Mouse (Mus musculus) midbrain, embryonic 10.5 days (tissue): ENCODE results near the gene Neurl2. TPM values are rescaled to one million over a fixed set of nuclear protein-coding genes. Genes with fewer than 3 reads are reported as not detected.

Experiments used
- DNase-seq: peaks from one replicate; pipeline ENCODE4 v3.0.0-alpha.2; 2017; ENCODE audit warnings: low spot score
- H3K27ac ChIP-seq: fragments of 300-500 bp; sonication (generic); replicated peaks from 2 replicates; pipeline ENCODE4 v1.5.1; 2016; ENCODE audit warnings: mild to moderate bottlenecking
- H3K27me3 ChIP-seq: fragments of 300-500 bp; sonication (generic); 2 replicates; pipeline ENCODE4 v1.6.1; 2016; ENCODE audit warnings: low read depth, mild to moderate bottlenecking; ENCODE audit not compliant: poor library complexity, severe bottlenecking
- H3K36me3 ChIP-seq: fragments of 300-500 bp; sonication (generic); 2 replicates; pipeline ENCODE4 v1.6.1; 2016; ENCODE audit warnings: mild to moderate bottlenecking, moderate library complexity
- H3K4me1 ChIP-seq: fragments of 300-500 bp; sonication (generic); 2 replicates; pipeline ENCODE4 v1.6.1; 2016
- H3K4me3 ChIP-seq: fragments of 300-500 bp; sonication (generic); 2 replicates; pipeline ENCODE4 v1.5.1; 2016; ENCODE audit warnings: mild to moderate bottlenecking, moderate library complexity
- H3K9me3 ChIP-seq: fragments of 300-500 bp; sonication (generic); replicated peaks from 2 replicates; pipeline ENCODE4 v1.6.1; 2016; ENCODE audit warnings: mild to moderate bottlenecking
- WGBS: fragments of 180-500 bp; shearing (Covaris S2); methylation state at CpG from one replicate; pipeline ENCODE4 v1.1.7; 2016; 5-methylcytosine and 5-hydroxymethylcytosine counted together
- polyA plus RNA-seq: library from polyadenylated mRNA; unstranded; fragments of >200 nt; fragmentation: Nextera tagmentation; extraction: Ambion mirVana; gene quantifications from 2 replicates; pipeline ENCODE4 v1.2.1, GENCODE M21; 2016

Neurl2 gene
- polyA plus RNA-seq, 1 experiment from 2014 or later = 3.8 TPM

DNA sequence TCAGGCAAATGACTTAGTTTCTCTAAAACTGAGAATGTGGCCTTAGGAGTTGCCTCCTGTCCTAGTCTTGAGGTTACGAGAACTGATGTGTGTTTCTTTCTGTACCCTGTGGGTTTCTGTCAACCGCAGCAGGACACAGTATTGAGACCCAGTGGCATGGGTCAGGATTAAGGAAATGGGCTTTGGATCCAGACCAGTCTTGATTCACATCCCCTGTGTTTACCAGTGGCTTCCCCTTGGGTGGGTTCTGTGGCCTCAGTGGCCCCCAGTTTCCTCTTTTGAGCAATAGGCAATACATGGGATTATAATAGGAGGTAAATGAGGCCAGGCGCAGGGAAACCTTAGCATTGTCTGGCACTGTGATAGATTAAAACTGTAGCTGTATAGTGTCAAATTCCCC, 46.2 kb downstream of the Neurl2 start:
- Histone ChIP-seq H3K27ac (no peak overlapping the region), H3K4me1 (peaks cover 34% of the 10 kb centered on the region), H3K4me3 (peak overlapping the region; percentile 77; the same call in 1 of the 2 replicates), H3K36me3 (peaks cover 33% of the 10 kb centered on the region), H3K9me3 (no peaks in the 10 kb centered on the region), H3K27me3 (peaks cover 13% of the 10 kb centered on the region; the same call in 1 of the 2 replicates)
- no peak for DNase-seq
- WGBS = 91% methylated on average over 3 of the region's 3 CpGs

GRCm38 (mm10) chr2:164786388-164786885, 46.8 kb downstream of the Neurl2 start:
- WGBS = 14% methylated on average over 15 of the region's 15 CpGs
- peaks cover 27% of the 10 kb centered on the region for H3K36me3 ChIP-seq

GRCm38 (mm10) chr2:164785481-164786387, 47.5 kb downstream of the Neurl2 start, which contains the start of gene Snx21:
Snx21 (plus strand) TSS chr2:164785823.
- Histone ChIP-seq H3K27ac (peak within 1 kb of the TSS; percentile 88), H3K36me3 (peaks cover 20% of the 10 kb centered on the region), H3K4me3 (peak within 1 kb of the TSS; percentile 77), H3K27me3 (peaks cover 13% of the 10 kb centered on the region; the same call in 1 of the 2 replicates), H3K9me3 (no peaks in the 10 kb centered on the region), H3K4me1 (peaks cover 34% of the 10 kb centered on the region)
- DNase-seq = peak; percentile 87
- WGBS = under 1% methylated on average over 89 of the region's 89 CpGs

More at GRCm38 (mm10) chr2:164786388-164786885, 46.8 kb downstream of the Neurl2 start:
- Histone ChIP-seq H3K9me3 (no peaks in the 10 kb centered on the region), H3K4me3 (peak overlapping the region; percentile 77), H3K4me1 (peaks cover 34% of the 10 kb centered on the region), H3K27ac (peak overlapping the region; percentile 88), H3K27me3 (peaks cover 13% of the 10 kb centered on the region; the same call in 1 of the 2 replicates)
- DNase-seq = no peak

DNA sequence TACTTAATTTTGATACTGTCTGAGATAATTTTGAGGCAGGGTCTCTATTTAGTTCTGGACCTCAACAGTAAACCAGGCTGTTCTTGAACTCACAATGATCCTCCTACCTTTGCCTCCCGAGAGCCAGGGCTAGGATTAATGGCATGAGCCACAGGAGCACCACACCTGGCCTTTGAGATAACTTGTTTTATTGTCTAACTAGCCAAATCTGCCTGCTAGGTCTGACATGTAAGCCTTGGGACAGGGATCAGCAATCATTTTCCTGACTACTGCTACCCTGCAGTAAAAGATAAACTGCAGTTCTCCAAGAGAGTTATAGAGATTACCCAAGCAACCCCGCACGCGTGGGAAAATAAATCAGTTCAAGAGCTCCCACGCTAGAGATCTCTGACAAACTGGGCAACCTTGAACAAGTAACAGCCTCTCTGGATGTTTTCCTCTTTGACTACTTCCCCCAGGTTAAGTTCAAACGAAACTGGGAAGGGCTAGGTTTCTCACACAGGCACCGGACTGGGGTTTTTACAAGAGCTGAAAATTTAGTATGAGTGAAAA, 48.3 kb downstream of the Neurl2 start:
- Histone ChIP-seq H3K27me3 (peaks cover 13% of the 10 kb centered on the region; the same call in 1 of the 2 replicates), H3K4me3 (peak overlapping the region; percentile 77), H3K27ac (peak overlapping the region; percentile 88), H3K4me1 (peaks cover 34% of the 10 kb centered on the region), H3K9me3 (no peaks in the 10 kb centered on the region), H3K36me3 (peaks cover 14% of the 10 kb centered on the region)
- WGBS = 20% methylated on average over 7 of the region's 7 CpGs
- DNase-seq = no peak

DNA sequence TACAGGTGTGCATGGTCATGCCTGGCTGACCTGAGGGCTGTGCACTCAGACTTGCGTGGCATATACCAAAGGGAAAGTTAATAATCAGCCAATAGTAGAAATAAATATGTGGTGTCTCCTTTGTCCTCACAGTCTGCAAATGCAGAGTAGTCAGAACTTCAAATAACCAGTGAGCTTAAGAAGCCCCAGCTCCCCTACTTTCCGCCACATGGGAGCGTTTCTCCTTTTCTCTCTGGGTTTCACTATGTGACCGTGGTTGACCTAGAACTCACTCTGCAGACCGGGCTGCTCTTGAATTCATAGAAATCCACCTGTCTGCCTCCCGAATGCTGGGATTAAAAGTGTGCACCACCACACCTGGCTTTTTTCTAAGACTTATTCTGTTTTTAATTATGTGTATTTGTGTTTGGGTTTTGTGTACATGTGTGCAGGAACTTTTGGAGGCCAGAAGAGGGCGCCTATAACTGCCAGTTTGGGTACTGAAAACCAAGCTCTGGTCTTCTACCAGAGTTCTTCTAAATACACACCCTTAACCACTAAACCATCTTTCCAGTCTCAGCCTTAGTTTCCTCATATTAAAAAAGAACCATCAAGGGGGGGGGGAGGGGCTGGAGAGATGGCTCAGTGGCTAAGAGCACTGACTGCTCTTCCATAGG, 49.2 kb downstream of the Neurl2 start:
- Histone ChIP-seq H3K36me3 (peaks cover 9% of the 10 kb centered on the region), H3K27ac (no peak overlapping the region), H3K4me3 (no peak overlapping the region), H3K27me3 (peaks cover 13% of the 10 kb centered on the region; the same call in 1 of the 2 replicates), H3K4me1 (peaks cover 34% of the 10 kb centered on the region), H3K9me3 (no peaks in the 10 kb centered on the region)
- 75% methylated on average over 7 of the region's 7 CpGs for WGBS
- no peak for DNase-seq

- no peaks in the 10 kb centered on the region for H3K36me3 ChIP-seq
- no peak for DNase-seq
- H3K27me3 ChIP-seq = peaks cover 10% of the 10 kb centered on the region; the same call in 1 of the 2 replicates
- whole genome bisulfite sequencing = 75% methylated on average over 4 of the region's 4 CpGs
- H3K27ac ChIP-seq = no peak overlapping the region
- peaks cover 23% of the 10 kb centered on the region for H3K4me1 ChIP-seq
- no peak overlapping the region for H3K4me3 ChIP-seq
- H3K9me3 ChIP-seq = no peaks in the 10 kb centered on the region
Measured at GRCm38 (mm10) chr2:164781876-164782275, 51.4 kb downstream of the Neurl2 start.

Other genes starting within 250 kb of the Neurl2 start
- gene Wfdc6a, start 248.0 kb downstream of the Neurl2 start, polyA plus RNA-seq = not detected in 2 replicates
- not detected in 2 replicates for gene Eppin, start 239.9 kb downstream of the Neurl2 start, polyA plus RNA-seq
- gene Wfdc6b, start 219.9 kb downstream of the Neurl2 start, polyA plus RNA-seq = not detected in 2 replicates
- not detected in 2 replicates for gene Wfdc8, start 219.8 kb downstream of the Neurl2 start, polyA plus RNA-seq
- gene Wfdc16, start 194.7 kb downstream of the Neurl2 start, polyA plus RNA-seq = not detected in 2 replicates
- not detected in 2 replicates for gene Wfdc10, start 177.4 kb downstream of the Neurl2 start, polyA plus RNA-seq
- gene Wfdc9, start 176.9 kb downstream of the Neurl2 start, polyA plus RNA-seq = not detected in 2 replicates
- not detected in 2 replicates for gene Wfdc11, start 159.4 kb downstream of the Neurl2 start, polyA plus RNA-seq
- gene Wfdc13, start 148.3 kb downstream of the Neurl2 start, polyA plus RNA-seq = not detected in 2 replicates
- gene Spint4, start 135.0 kb downstream of the Neurl2 start, polyA plus RNA-seq = not detected in 2 replicates
- not detected in 2 replicates for gene Spint5, start 118.2 kb downstream of the Neurl2 start, polyA plus RNA-seq
- 0.94 and 1.2 TPM in 2 replicates for gene Wfdc3, start 87.5 kb downstream of the Neurl2 start, polyA plus RNA-seq
- gene Dnttip1, start 87.5 kb downstream of the Neurl2 start, polyA plus RNA-seq = 80.1 and 80.2 TPM in 2 replicates
- 575 and 639 TPM in 2 replicates for gene Ube2c, start 63.6 kb downstream of the Neurl2 start, polyA plus RNA-seq
- gene Tnnc2, start 53.5 kb downstream of the Neurl2 start, polyA plus RNA-seq = not detected in 2 replicates
- gene Snx21, start 47.6 kb downstream of the Neurl2 start, polyA plus RNA-seq = 12.0 and 12.3 TPM in 2 replicates
- gene Acot8, start 28.6 kb downstream of the Neurl2 start, polyA plus RNA-seq = 14.9 and 15.3 TPM in 2 replicates
- gene Zswim3, start 28.4 kb downstream of the Neurl2 start, polyA plus RNA-seq = 9.7 and 11.6 TPM in 2 replicates
- gene Zswim1, start 10.8 kb downstream of the Neurl2 start, polyA plus RNA-seq = 24.7 and 25.3 TPM in 2 replicates
- gene Spata25, start 4.9 kb downstream of the Neurl2 start, polyA plus RNA-seq = 0.17 TPM in 1 of 2 replicates, not detected in the other
- 85.7 and 98.2 TPM in 2 replicates for gene Ctsa, start 583 bp downstream of the Neurl2 start, polyA plus RNA-seq
- gene Pltp, start 24.3 kb upstream of the Neurl2 start, polyA plus RNA-seq = 67.9 and 86.2 TPM in 2 replicates
- gene Pcif1, start 45.8 kb upstream of the Neurl2 start, polyA plus RNA-seq = 73.8 and 93.8 TPM in 2 replicates
- gene Zfp335, start 78.3 kb upstream of the Neurl2 start, polyA plus RNA-seq = 14.1 and 17.1 TPM in 2 replicates
- 0.39 and 0.97 TPM in 2 replicates for gene Mmp9, start 107.3 kb upstream of the Neurl2 start, polyA plus RNA-seq
- gene Slc12a5, start 127.3 kb upstream of the Neurl2 start, polyA plus RNA-seq = 0.99 and 2.1 TPM in 2 replicates
- gene Ncoa5, start 201.4 kb upstream of the Neurl2 start, polyA plus RNA-seq = 95.1 and 109 TPM in 2 replicates
- 6.4 and 8.1 TPM in 2 replicates for gene Cd40, start 222.2 kb upstream of the Neurl2 start, polyA plus RNA-seq